Mouse (Mus musculus) ES-E14 (cell line): ENCODE results near the gene Nmur1.

Source experiments
- ZC3H11A ChIP-seq: IDR thresholded peaks from 2 replicates; pipeline ENCODE4 v1.6.1; 2012; ENCODE audit warnings: low read depth, mild to moderate bottlenecking, inconsistent platforms, low read length, borderline replicate concordance
- ZNF384 ChIP-seq: IDR thresholded peaks from 2 replicates; pipeline ENCODE4 v1.6.1; 2012; ENCODE audit warnings: low read depth, low read length, inconsistent platforms

GRCm38 (mm10) chr1:86363671-86364070 is 62.4 kb downstream of the Nmur1 start:
- TF ChIP-seq ZNF384 (no peak), ZC3H11A (no peak)
